Mouse (Mus musculus): ENCODE measurements around the gene Olfr109.
A peak's percentile ranks its signal among the peaks of the same experiment; 100 is the strongest.

The Olfr109 gene

DNA sequence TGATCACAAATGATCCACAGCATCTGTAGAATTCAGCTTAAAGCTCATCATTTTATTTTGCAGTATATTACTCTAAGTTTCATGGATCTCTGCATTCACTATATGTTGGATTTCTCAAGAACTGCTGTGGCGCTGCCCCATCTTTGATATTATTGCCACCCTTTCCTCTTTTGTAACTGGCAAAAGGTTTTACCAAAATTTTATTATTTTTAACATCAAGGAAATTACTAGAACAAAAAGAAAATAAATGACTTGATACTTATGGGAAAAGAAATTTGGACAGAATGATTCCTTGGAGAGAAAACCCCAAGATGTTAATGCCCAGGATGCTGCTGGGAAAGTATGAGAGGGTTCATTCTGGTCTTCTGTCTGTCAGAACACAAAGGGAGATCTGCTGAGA lies at the start of gene Olfr109:
Gene Olfr109, plus strand, starts transcription at position 301 of the 400 bp plus-strand sequence.
- no peak for DNase-seq

DNA sequence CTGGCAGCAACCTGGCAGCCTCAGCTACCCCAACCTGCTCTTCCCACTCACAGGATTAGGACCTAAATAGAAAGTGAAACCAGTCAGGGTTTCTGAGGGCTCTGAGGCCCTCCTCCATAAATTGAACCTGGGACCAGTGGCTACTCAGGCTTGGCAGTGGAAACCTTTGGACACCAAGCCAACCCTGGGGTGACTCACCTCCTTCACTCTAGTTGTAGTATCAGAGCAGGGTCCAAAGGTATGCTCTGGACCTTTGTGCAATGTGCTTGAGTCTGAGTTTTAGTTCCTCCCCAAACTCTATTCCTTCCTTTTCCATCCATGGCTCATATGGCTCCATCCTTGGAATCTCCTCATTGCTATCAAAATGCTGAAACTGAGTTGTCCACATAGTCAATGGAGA lies 45.3 kb upstream of the Olfr109 start:
- no peak for DNase-seq

DNA sequence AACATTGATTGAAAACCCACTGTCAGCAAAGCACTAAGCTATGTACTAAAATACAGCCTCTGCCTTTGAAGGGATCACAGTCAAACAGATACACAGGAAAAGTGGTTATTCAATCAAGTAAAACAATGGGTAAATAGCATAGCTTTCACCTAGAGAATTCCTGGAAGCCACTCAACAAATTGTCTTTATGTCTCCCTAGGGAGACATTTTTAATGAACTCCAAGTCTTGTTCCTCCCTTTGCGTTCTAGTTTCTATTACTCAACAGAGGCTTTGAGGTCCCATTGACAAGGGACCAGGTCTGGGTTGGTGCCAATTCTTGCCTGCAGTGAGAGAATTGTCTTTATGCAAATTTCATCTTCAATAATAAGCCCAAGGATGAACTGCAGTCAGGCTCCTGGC lies 13.5 kb upstream of the Olfr109 start, which contains the start of gene Olfr108:
Gene Olfr108, plus strand, starts transcription at position 301 of the 400 bp plus-strand sequence.
- DNase-seq = no peak

DNA sequence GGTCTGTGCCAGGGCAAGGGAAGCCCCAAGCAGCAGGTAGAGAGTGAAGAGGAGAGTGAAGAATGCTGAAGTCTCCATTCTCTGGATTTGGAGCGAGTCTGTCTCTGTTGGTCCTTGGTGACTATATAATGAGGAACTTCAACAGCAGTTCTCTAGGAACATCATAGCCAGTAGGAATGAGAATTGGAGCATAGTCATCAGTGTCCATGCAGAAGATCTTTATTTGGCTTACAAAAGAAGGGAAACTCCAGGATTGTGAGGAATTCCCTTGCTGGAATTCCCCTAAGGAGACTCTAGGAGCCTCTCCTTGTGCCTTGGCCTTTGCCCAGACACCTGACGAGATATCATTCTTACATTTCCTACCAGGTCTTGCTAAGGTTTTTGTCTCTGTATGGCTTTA lies 24.7 kb downstream of the Olfr109 start, which contains the start of gene H2-M2:
Gene H2-M2, minus strand, starts transcription at position 101 of the 400 bp plus-strand sequence.
- no peak for DNase-seq

DNA sequence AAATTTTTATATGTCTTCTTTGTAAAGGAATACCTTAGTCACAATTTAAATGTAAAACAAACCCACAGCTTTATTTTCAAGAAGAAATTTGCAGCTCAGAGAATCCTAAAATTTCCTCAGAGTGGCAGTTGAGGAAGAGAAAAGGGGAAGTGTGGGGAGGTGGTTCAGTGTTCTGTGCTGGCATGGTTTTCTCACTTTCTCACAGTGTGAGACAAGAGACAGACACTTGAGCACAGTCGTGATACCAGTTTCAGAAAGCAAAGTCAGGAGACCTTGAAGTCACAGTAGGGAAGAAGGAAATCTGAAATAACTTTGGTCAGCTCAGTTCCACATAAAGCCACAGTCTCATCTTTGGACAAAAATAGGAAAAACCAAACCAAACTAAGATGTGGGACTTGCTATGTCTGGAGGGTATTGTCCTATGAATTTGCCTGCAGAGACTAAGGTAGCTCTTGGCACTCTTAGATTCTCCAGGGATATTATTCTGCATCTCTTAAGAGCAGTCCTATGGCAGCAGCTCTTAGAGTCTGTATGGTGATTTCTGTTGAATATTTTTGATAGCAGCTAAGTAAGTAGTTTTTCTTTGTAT lies 33.3 kb downstream of the Olfr109 start, which contains the start of gene Olfr110:
Gene Olfr110, plus strand, starts transcription at position 539 of the 589 bp plus-strand sequence.
- DNase-seq = peak; percentile 9

DNA sequence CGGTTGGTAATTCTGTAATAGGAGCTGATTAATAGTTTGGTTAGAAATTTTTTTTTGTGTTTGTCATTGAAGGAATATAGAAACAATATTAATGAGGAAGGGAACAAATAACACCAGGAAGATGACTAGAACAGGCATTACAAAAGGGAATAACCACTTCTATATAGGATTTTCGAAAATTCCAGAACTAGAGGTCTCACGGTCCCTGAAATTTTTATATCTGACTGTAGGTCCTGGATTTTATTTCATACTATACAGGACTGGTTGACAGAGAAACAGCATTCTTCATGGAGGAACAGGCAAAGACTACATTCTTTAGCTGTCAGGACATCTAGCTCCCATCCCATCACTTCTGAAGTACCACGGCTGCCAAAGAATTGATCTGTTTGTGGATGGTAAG lies 49.0 kb downstream of the Olfr109 start, which contains the start of gene Olfr111:
Gene Olfr111, plus strand, starts transcription at position 301 of the 400 bp plus-strand sequence.
- DNase-seq = no peak
